Mouse (Mus musculus): ENCODE data around the gene Scnm1.
"Not testable (repeated sequence)": the region's sequence is repeated elsewhere in the genome, so short reads cannot be mapped to it uniquely, and the experiment has no call there.

Scnm1 gene

GRCm38 (mm10) chr3:95107308-95107707, 26.5 kb downstream of the Scnm1 start:
- not testable (repeated sequence) for DNase-seq (ENCODE audit: low spot score)

- DNase-seq (ENCODE audit: low spot score): peak; percentile 100
Observed at GRCm38 (mm10) chr3:95106338-95107117, 27.3 kb downstream of the Scnm1 start, which contains the start of gene Pip5k1a. Gene Pip5k1a, minus strand, starts transcription at chr3:95106930.

- no peak for DNase-seq (ENCODE audit: low spot score)
Observed at GRCm38 (mm10) chr3:95105586-95106337, 28.0 kb downstream of the Scnm1 start.

GRCm38 (mm10) chr3:95105121-95105520, 28.7 kb downstream of the Scnm1 start:
- DNase-seq (ENCODE audit: low spot score): no peak

- no peak for DNase-seq (ENCODE audit: low spot score)
Observed at GRCm38 (mm10) chr3:95100854-95101253, 33.0 kb downstream of the Scnm1 start.

- no peak for DNase-seq (ENCODE audit: low spot score)
Observed at GRCm38 (mm10) chr3:95088071-95088470, 45.7 kb downstream of the Scnm1 start.
